Mouse (Mus musculus) layer of hippocampus, adult 9-10 months (tissue): ENCODE data around the gene Cfap97.
"Not testable (repeated sequence)": the region's sequence is repeated elsewhere in the genome, so short reads cannot be mapped to it uniquely, and the experiment has no call there.

Source experiments
- DNase-seq: peaks from one replicate; pipeline ENCODE4 v3.0.0; 2022; ENCODE audit warnings: low spot score

Cfap97 gene

GRCm38 (mm10) chr8:46226622-46227021 is 75.1 kb downstream of the Cfap97 start:
- no peak for DNase-seq

GRCm38 (mm10) chr8:46231968-46232367 is 80.4 kb downstream of the Cfap97 start:
- DNase-seq = not testable (repeated sequence)

- no peak for DNase-seq
Measured at GRCm38 (mm10) chr8:46232798-46233197, 81.2 kb downstream of the Cfap97 start.

DNA sequence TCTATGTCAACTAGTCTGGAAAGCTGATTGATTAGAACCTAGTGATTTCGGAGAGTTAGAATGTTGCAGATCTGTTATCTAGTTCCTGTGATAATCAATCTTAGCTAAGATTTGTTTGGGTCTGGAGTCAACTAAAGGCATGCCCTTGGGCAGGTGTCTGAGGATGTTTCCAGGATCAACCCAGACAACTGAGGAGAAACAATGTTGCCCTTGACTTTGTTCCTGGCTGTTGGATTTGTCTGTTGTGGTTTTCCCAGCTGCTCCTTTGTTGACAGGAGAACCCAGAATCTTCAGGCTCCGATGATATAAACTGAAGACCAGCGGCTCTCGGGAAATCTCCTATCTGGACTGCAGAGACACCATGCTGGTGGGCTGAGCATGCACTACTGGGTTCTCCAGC is 83.2 kb downstream of the Cfap97 start:
- DNase-seq = no peak

- no peak for DNase-seq
Measured at GRCm38 (mm10) chr8:46236441-46237223, 85.1 kb downstream of the Cfap97 start.

GRCm38 (mm10) chr8:46241568-46242374 is 90.2 kb downstream of the Cfap97 start:
- peak; percentile 46 for DNase-seq

DNA sequence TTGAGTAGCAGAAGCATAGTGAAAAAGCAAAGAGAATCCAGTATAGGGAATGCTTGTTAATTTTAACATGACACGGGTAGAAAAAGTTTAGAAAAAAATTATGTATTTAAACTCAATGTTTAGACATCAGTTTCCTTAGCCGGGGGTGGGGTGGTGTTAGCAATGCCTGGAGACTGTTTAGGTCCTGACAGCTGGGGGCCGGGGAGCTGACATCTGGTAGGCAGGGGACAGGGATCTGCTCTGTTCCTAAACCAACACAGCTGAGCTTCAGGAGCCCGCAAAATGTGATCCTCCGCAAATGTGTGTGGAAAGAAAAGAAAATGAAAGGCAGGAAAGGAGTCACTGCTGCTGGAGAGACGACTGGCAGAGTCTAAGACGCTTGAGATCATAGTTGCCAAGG is 91.4 kb downstream of the Cfap97 start:
- DNase-seq = no peak
